Mouse (Mus musculus) limb, embryonic 14.5 days (tissue): ENCODE data around the gene Disp3. TPM values are rescaled to one million over a fixed set of nuclear protein-coding genes. Genes with fewer than 3 reads are reported as not detected.
A peak's percentile ranks its signal among the peaks of the same experiment; 100 is the strongest.

Experiments used
- ATAC-seq: fragments of 200-750 bp; cut with Nextera tagmentation; 2 replicates; pipeline ENCODE4 v1.8.0; 2017; ENCODE audit warnings: low read depth, moderate number of reproducible peaks, moderate TSS enrichment; ENCODE audit not compliant: low FRiP score
- DNase-seq: peaks from one replicate; pipeline ENCODE4 v3.0.0-alpha.2; 2015; ENCODE audit warnings: low spot score
- H3K27ac ChIP-seq: fragments of 300-500 bp; sonication (generic); replicated peaks from 2 replicates; pipeline ENCODE4 v1.5.1; 2014; ENCODE audit warnings: low read depth, mild to moderate bottlenecking, low read length, moderate library complexity, mixed read lengths
- H3K27me3 ChIP-seq: fragments of 300-500 bp; sonication (generic); 2 replicates; pipeline ENCODE4 v1.6.1; 2014; ENCODE audit warnings: low read length, mixed read lengths; ENCODE audit not compliant: control insufficient read depth, insufficient read depth
- H3K36me3 ChIP-seq: fragments of 300-500 bp; sonication (generic); 2 replicates; pipeline ENCODE4 v1.6.1; 2014; ENCODE audit warnings: mild to moderate bottlenecking, low read length, moderate library complexity, mixed read lengths; ENCODE audit not compliant: control insufficient read depth, insufficient read depth
- H3K4me1 ChIP-seq: fragments of 300-500 bp; sonication (generic); 2 replicates; pipeline ENCODE4 v1.6.1; 2014; ENCODE audit warnings: antibody characterized with exemption, low read length, mixed read lengths; ENCODE audit not compliant: control insufficient read depth, insufficient read depth
- H3K4me2 ChIP-seq: fragments of 300-500 bp; sonication (generic); replicated peaks from 2 replicates; pipeline ENCODE4 v1.6.1; 2014; ENCODE audit warnings: low read depth, mild to moderate bottlenecking, low read length, moderate library complexity; ENCODE audit not compliant: severe bottlenecking
- H3K4me3 ChIP-seq: fragments of 300-500 bp; sonication (generic); replicated peaks from 2 replicates; pipeline ENCODE4 v1.5.1; 2014; ENCODE audit warnings: low read length
- H3K9ac ChIP-seq: fragments of 300-500 bp; sonication (generic); 2 replicates; pipeline ENCODE4 v1.6.1; 2014; ENCODE audit warnings: mild to moderate bottlenecking, low read depth, low read length, moderate library complexity; ENCODE audit not compliant: severe bottlenecking
- H3K9me3 ChIP-seq: fragments of 300-500 bp; sonication (generic); 2 replicates; pipeline ENCODE4 v1.6.1; 2016; ENCODE audit warnings: low read length; ENCODE audit not compliant: control insufficient read depth
- POLR2A ChIP-seq: fragments of 200-500 bp; IDR thresholded peaks from 2 replicates; pipeline ENCODE4 v1.8.0; 2012; ENCODE audit warnings: inconsistent platforms, mild to moderate bottlenecking, moderate library complexity, borderline replicate concordance; ENCODE audit not compliant: insufficient read depth, insufficient read length; ENCODE audit errors: extremely low read depth
- WGBS: fragments of 180-500 bp; shearing (Covaris S2); extraction: QIAGEN DNeasy Blood & Tissue Kit; methylation state at CpG from one replicate; pipeline ENCODE4 v1.1.7; 2014; 5-methylcytosine and 5-hydroxymethylcytosine counted together
- polyA plus RNA-seq, 2 experiments: library from polyadenylated mRNA; depleted of rRNA in 1 of 2; stranded (reverse) in 1 of 2; unstranded in 1 of 2; fragments of >200 nt; fragmentation: Nextera tagmentation in 1 of 2; extraction: Ambion mirVana in 1 of 2; gene quantifications; 2 replicates each; pipeline versions ENCODE4 v1.2.1 to v1.2.3; 2012 to 2014

Gene Disp3
- polyA plus RNA-seq, 2 experiments: 0.34 to 0.47 TPM

GRCm38 (mm10) chr4:148306406-148307083 lies 18.8 kb upstream of the Disp3 start:
- Histone ChIP-seq H3K4me3 (no peak overlapping the region), H3K4me1 (no peaks in the 10 kb centered on the region), H3K27ac (no peak overlapping the region), H3K27me3 (no peaks in the 10 kb centered on the region), H3K36me3 (no peaks in the 10 kb centered on the region), H3K9me3 (no peaks in the 10 kb centered on the region), H3K4me2 (no peak overlapping the region), H3K9ac (no peak overlapping the region)
- WGBS: 20% methylated on average over 15 of the region's 16 CpGs
- TF ChIP-seq POLR2A: no peak
- no peak for DNase-seq
- no peak for ATAC-seq

GRCm38 (mm10) chr4:148298720-148299119 lies 11.0 kb upstream of the Disp3 start:
- Histone ChIP-seq H3K36me3 (no peaks in the 10 kb centered on the region), H3K4me2 (no peak overlapping the region), H3K9me3 (no peaks in the 10 kb centered on the region), H3K4me3 (no peak overlapping the region), H3K9ac (no peak overlapping the region), H3K4me1 (no peaks in the 10 kb centered on the region), H3K27ac (no peak overlapping the region), H3K27me3 (no peaks in the 10 kb centered on the region)
- 64% methylated on average over 5 of the region's 5 CpGs for WGBS
- ATAC-seq (no peak), DNase-seq (no peak)
- TF ChIP-seq POLR2A: no peak

GRCm38 (mm10) chr4:148297640-148298039 lies 9.9 kb upstream of the Disp3 start:
- no peak overlapping the region for H3K4me3 ChIP-seq
- no peak for TF ChIP-seq POLR2A
- no peak overlapping the region for H3K9ac ChIP-seq
- H3K27ac ChIP-seq: no peak overlapping the region
- ATAC-seq (no peak), DNase-seq (no peak)
- H3K9me3 ChIP-seq: no peaks in the 10 kb centered on the region
- no peaks in the 10 kb centered on the region for H3K27me3 ChIP-seq
- no peaks in the 10 kb centered on the region for H3K4me1 ChIP-seq
- H3K4me2 ChIP-seq: no peak overlapping the region
- 73% methylated on average over 6 of the region's 6 CpGs for WGBS
- no peaks in the 10 kb centered on the region for H3K36me3 ChIP-seq

GRCm38 (mm10) chr4:148293319-148293718 lies 5.6 kb upstream of the Disp3 start:
- H3K9ac ChIP-seq: no peak overlapping the region
- ATAC-seq (no peak), DNase-seq (peak; percentile 83)
- H3K27me3 ChIP-seq: peaks cover 3% of the 10 kb centered on the region
- H3K36me3 ChIP-seq: no peaks in the 10 kb centered on the region
- no peaks in the 10 kb centered on the region for H3K4me1 ChIP-seq
- H3K27ac ChIP-seq: no peak overlapping the region
- 27% methylated on average over 5 of the region's 5 CpGs for WGBS
- no peak for TF ChIP-seq POLR2A
- no peak overlapping the region for H3K4me3 ChIP-seq
- H3K9me3 ChIP-seq: no peaks in the 10 kb centered on the region
- H3K4me2 ChIP-seq: no peak overlapping the region

GRCm38 (mm10) chr4:148291849-148292248 lies 4.1 kb upstream of the Disp3 start:
- WGBS: 59% methylated on average over 10 of the region's 10 CpGs
- no peak for TF ChIP-seq POLR2A
- H3K4me3 ChIP-seq: no peak overlapping the region

More at GRCm38 (mm10) chr4:148291849-148292248, 4.1 kb upstream of the Disp3 start:
- no peak for ATAC-seq
- H3K27ac ChIP-seq: no peak overlapping the region
- H3K9ac ChIP-seq: no peak overlapping the region
- no peak for DNase-seq
- H3K4me2 ChIP-seq: no peak overlapping the region
- H3K27me3 ChIP-seq: peaks cover 18% of the 10 kb centered on the region
- H3K36me3 ChIP-seq: no peaks in the 10 kb centered on the region
- H3K4me1 ChIP-seq: peaks cover 3% of the 10 kb centered on the region; the same call in 1 of the 2 replicates
- H3K9me3 ChIP-seq: no peaks in the 10 kb centered on the region
